Mouse (Mus musculus): ENCODE results near the gene Procr. TPM values are rescaled to one million over a fixed set of nuclear protein-coding genes. Genes with fewer than 3 reads are reported as not detected.
A peak's percentile ranks its signal among the peaks of the same experiment; 100 is the strongest.
"Not testable (repeated sequence)": the region's sequence is repeated elsewhere in the genome, so short reads cannot be mapped to it uniquely, and the experiment has no call there.

The Procr gene
- polyA plus RNA-seq, 1 experiment from 2014 or later = 14.6 TPM

- WGBS = 4% methylated on average over 15 of the region's 15 CpGs
- no peak for ATAC-seq (ENCODE audit: borderline replicate concordance, extremely low read depth, low FRiP score, low TSS enrichment)
- no peak overlapping the region for H3K27ac ChIP-seq
Observed at GRCm38 (mm10) chr2:155728742-155729141, 22.2 kb upstream of the Procr start.

GRCm38 (mm10) chr2:155729158-155729645 lies 21.7 kb upstream of the Procr start, which contains the start of gene Edem2:
Gene Edem2, minus strand, starts transcription at chr2:155729475.
- Histone ChIP-seq H3K4me2 (peak within 1 kb of the TSS; percentile 86), H3K9ac (peak within 1 kb of the TSS; percentile 65), H3K4me1 (peaks cover 9% of the 10 kb centered on the region), H3K9me3 (no peaks in the 10 kb centered on the region), H3K4me3 (peak within 1 kb of the TSS; percentile 86), H3K27ac (no peak within 1 kb of the TSS), H3K27me3 (no peaks in the 10 kb centered on the region), H3K36me3 (no peaks in the 10 kb centered on the region)
- WGBS = under 1% methylated on average over 31 of the region's 33 CpGs
- ATAC-seq (ENCODE audit: borderline replicate concordance, extremely low read depth, low FRiP score, low TSS enrichment) = peak; percentile 94

More at GRCm38 (mm10) chr2:155728742-155729141, 22.2 kb upstream of the Procr start:
- H3K27me3 ChIP-seq = no peaks in the 10 kb centered on the region
- H3K4me2 ChIP-seq = peak overlapping the region; percentile 86
- H3K36me3 ChIP-seq = no peaks in the 10 kb centered on the region
- H3K9ac ChIP-seq = peak overlapping the region; percentile 65
- peaks cover 9% of the 10 kb centered on the region for H3K4me1 ChIP-seq
- no peaks in the 10 kb centered on the region for H3K9me3 ChIP-seq
- peak overlapping the region; percentile 86 for H3K4me3 ChIP-seq

GRCm38 (mm10) chr2:155735080-155735479 lies 15.8 kb upstream of the Procr start:
- Histone ChIP-seq H3K27ac (no peak overlapping the region), H3K36me3 (no peaks in the 10 kb centered on the region), H3K9ac (no peak overlapping the region), H3K27me3 (no peaks in the 10 kb centered on the region), H3K4me3 (no peak overlapping the region), H3K4me1 (no peaks in the 10 kb centered on the region), H3K9me3 (no peaks in the 10 kb centered on the region), H3K4me2 (no peak overlapping the region)
- no peak for ATAC-seq (ENCODE audit: borderline replicate concordance, extremely low read depth, low FRiP score, low TSS enrichment)
- WGBS = 49% methylated on average over 5 of the region's 5 CpGs

- H3K4me3 ChIP-seq; H3K27me3 ChIP-seq; H3K27ac ChIP-seq; H3K9me3 ChIP-seq; H3K9ac ChIP-seq; H3K36me3 ChIP-seq; H3K4me1 ChIP-seq; H3K4me2 ChIP-seq; ATAC-seq (ENCODE audit: borderline replicate concordance, extremely low read depth, low FRiP score, low TSS enrichment): not testable (repeated sequence)
- 77% methylated on average over 5 of the region's 5 CpGs for WGBS
Observed at GRCm38 (mm10) chr2:155735766-155736165, 15.2 kb upstream of the Procr start, which contains the start of gene Gm17581. Gene Gm17581, minus strand, starts transcription at chr2:155735866.

DNA sequence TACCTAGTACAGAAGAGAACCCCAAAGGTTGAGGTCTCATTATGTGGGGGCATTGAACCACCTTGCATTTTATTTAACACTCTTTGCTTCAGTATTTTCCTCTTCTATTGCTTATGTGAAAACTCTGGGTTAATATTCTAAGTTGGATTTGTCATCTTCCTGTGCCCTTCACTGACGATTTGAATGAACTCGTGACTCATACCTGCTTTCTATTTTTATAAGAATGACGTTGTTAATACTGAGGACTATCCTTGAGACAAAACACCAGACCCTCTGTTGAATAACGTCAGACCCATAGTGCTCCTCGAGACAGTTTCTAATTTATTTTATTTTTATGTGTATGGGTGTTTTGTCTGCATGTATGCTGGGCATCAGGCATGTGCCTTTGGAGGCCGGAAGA lies 14.0 kb upstream of the Procr start:
- H3K4me3 ChIP-seq = no peak overlapping the region
- no peaks in the 10 kb centered on the region for H3K9me3 ChIP-seq
- H3K9ac ChIP-seq = no peak overlapping the region
- no peak overlapping the region for H3K4me2 ChIP-seq
- 64% methylated on average over 6 of the region's 6 CpGs for WGBS
- ATAC-seq (ENCODE audit: borderline replicate concordance, extremely low read depth, low FRiP score, low TSS enrichment) = no peak
- no peaks in the 10 kb centered on the region for H3K27me3 ChIP-seq
- no peaks in the 10 kb centered on the region for H3K4me1 ChIP-seq
- no peak overlapping the region for H3K27ac ChIP-seq
- H3K36me3 ChIP-seq = no peaks in the 10 kb centered on the region

GRCm38 (mm10) chr2:155737803-155738202 lies 13.1 kb upstream of the Procr start:
- H3K4me2 ChIP-seq = no peak overlapping the region
- no peak for ATAC-seq (ENCODE audit: borderline replicate concordance, extremely low read depth, low FRiP score, low TSS enrichment)
- no peaks in the 10 kb centered on the region for H3K27me3 ChIP-seq
- no peaks in the 10 kb centered on the region for H3K36me3 ChIP-seq
- H3K9ac ChIP-seq = no peak overlapping the region
- H3K4me1 ChIP-seq = peaks cover 5% of the 10 kb centered on the region
- peak overlapping the region; percentile 15; the same call in 1 of the 2 replicates for H3K27ac ChIP-seq
- no peaks in the 10 kb centered on the region for H3K9me3 ChIP-seq
- no peak overlapping the region for H3K4me3 ChIP-seq
- WGBS = 58% methylated on average over 9 of the region's 9 CpGs

- no peak overlapping the region; the same call in 1 of the 2 replicates for H3K4me2 ChIP-seq
- no peaks in the 10 kb centered on the region for H3K9me3 ChIP-seq
- H3K36me3 ChIP-seq = no peaks in the 10 kb centered on the region
- peaks cover 11% of the 10 kb centered on the region for H3K4me1 ChIP-seq
- peak; percentile 48; the same call in 1 of the 2 replicates for ATAC-seq (ENCODE audit: borderline replicate concordance, extremely low read depth, low FRiP score, low TSS enrichment)
- H3K27me3 ChIP-seq = no peaks in the 10 kb centered on the region
- 41% methylated on average over 11 of the region's 11 CpGs for WGBS
- H3K4me3 ChIP-seq = no peak overlapping the region
- H3K9ac ChIP-seq = no peak overlapping the region
- peak overlapping the region; percentile 92 for H3K27ac ChIP-seq
Observed at GRCm38 (mm10) chr2:155742211-155742610, 8.7 kb upstream of the Procr start.

- Histone ChIP-seq H3K4me2 (no peak overlapping the region), H3K9me3 (no peaks in the 10 kb centered on the region), H3K27me3 (no peaks in the 10 kb centered on the region), H3K27ac (peak overlapping the region; percentile 92), H3K4me1 (peaks cover 11% of the 10 kb centered on the region), H3K36me3 (no peaks in the 10 kb centered on the region), H3K4me3 (no peak overlapping the region), H3K9ac (no peak overlapping the region)
- WGBS = 18% methylated on average over 12 of the region's 12 CpGs
- ATAC-seq (ENCODE audit: borderline replicate concordance, extremely low read depth, low FRiP score, low TSS enrichment) = peak; percentile 84
Observed at GRCm38 (mm10) chr2:155742931-155743337, 8.0 kb upstream of the Procr start.

DNA sequence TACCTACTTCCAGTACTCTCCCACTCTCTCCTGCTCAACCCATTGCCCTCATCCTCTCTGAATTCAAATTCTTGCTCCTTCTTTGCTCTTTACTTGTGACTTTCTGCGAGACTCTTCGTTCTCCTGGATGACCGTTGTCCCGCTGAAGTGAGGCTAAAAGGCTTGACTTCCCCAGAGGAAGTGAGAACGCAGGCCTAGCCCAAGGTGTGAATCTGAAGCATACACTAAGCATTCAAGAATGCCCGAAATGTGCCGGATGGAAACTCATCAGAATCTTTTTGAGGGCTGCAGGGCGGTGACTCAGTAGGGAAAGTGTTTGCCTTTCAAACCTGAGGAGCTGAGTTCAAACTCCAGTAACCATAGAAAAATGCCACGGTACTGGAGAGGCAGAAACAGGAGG lies 7.6 kb upstream of the Procr start:
- peaks cover 11% of the 10 kb centered on the region for H3K4me1 ChIP-seq
- H3K36me3 ChIP-seq = no peaks in the 10 kb centered on the region
- no peaks in the 10 kb centered on the region for H3K27me3 ChIP-seq
- no peak overlapping the region for H3K4me3 ChIP-seq
- H3K27ac ChIP-seq = peak overlapping the region; percentile 69
- H3K4me2 ChIP-seq = no peak overlapping the region
- 68% methylated on average over 9 of the region's 9 CpGs for WGBS
- H3K9me3 ChIP-seq = no peaks in the 10 kb centered on the region
- ATAC-seq (ENCODE audit: borderline replicate concordance, extremely low read depth, low FRiP score, low TSS enrichment) = no peak
- no peak overlapping the region for H3K9ac ChIP-seq

GRCm38 (mm10) chr2:155745487-155745886 lies 5.4 kb upstream of the Procr start:
- Histone ChIP-seq H3K4me3 (no peak overlapping the region), H3K4me2 (no peak overlapping the region), H3K9me3 (no peaks in the 10 kb centered on the region), H3K27me3 (no peaks in the 10 kb centered on the region), H3K27ac (no peak overlapping the region), H3K4me1 (peaks cover 11% of the 10 kb centered on the region), H3K36me3 (no peaks in the 10 kb centered on the region), H3K9ac (no peak overlapping the region)
- ATAC-seq (ENCODE audit: borderline replicate concordance, extremely low read depth, low FRiP score, low TSS enrichment) = no peak
- 35% methylated on average over 3 of the region's 3 CpGs for WGBS

- no peak overlapping the region for H3K4me3 ChIP-seq
- no peak overlapping the region for H3K9ac ChIP-seq
- no peaks in the 10 kb centered on the region for H3K4me1 ChIP-seq
- peaks cover 6% of the 10 kb centered on the region; the same call in 1 of the 2 replicates for H3K27me3 ChIP-seq
- WGBS = 87% methylated on average over 4 of the region's 4 CpGs
- no peaks in the 10 kb centered on the region for H3K36me3 ChIP-seq
- H3K4me2 ChIP-seq = no peak overlapping the region
- no peak overlapping the region for H3K27ac ChIP-seq
- H3K9me3 ChIP-seq = no peaks in the 10 kb centered on the region
- ATAC-seq (ENCODE audit: borderline replicate concordance, extremely low read depth, low FRiP score, low TSS enrichment) = no peak
Observed at GRCm38 (mm10) chr2:155749394-155749793, 1.5 kb upstream of the Procr start.

DNA sequence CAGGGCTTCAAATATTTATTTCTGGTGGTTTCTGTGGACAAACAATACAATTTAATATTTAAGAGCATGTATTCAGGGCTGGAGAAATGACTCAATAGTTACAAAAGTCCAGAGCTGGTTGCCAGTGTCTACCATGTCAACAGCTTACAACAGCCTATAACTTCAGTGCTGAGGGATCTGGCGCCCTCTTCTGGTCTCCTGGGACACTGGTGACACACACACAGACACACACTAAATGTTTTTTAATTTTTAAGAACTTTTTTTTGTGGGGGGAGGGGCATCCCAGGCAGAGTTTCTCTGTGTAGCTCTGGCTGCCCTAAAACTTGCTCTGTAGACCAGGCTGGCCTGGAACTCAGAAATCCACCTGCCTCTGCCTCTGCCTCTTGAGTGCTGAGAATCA lies 4.8 kb downstream of the Procr start:
- whole genome bisulfite sequencing = 0% methylated on average over 1 of the region's 1 CpGs

More for the DNA sequence above, 4.8 kb downstream of the Procr start:
- ATAC-seq (ENCODE audit: borderline replicate concordance, extremely low read depth, low FRiP score, low TSS enrichment) = no peak
- no peak overlapping the region for H3K9ac ChIP-seq
- H3K4me3 ChIP-seq = no peak overlapping the region
- no peaks in the 10 kb centered on the region for H3K36me3 ChIP-seq
- H3K4me2 ChIP-seq = no peak overlapping the region
- no peaks in the 10 kb centered on the region for H3K4me1 ChIP-seq
- H3K27me3 ChIP-seq = peaks cover 6% of the 10 kb centered on the region; the same call in 1 of the 2 replicates
- H3K27ac ChIP-seq = no peak overlapping the region
- H3K9me3 ChIP-seq = no peaks in the 10 kb centered on the region
